Mouse (Mus musculus) cerebellum, adult 2 months (tissue): ENCODE measurements around the gene Rab25.

Experiments used
- CTCF ChIP-seq: fragments of 200-500 bp; IDR thresholded peaks from 2 replicates; pipeline ENCODE4 v1.5.1; 2011; ENCODE audit warnings: low read depth, mild to moderate bottlenecking, control low read depth, low read length, moderate library complexity, borderline replicate concordance; ENCODE audit not compliant: insufficient read depth
- POLR2A ChIP-seq: fragments of 200-500 bp; IDR thresholded peaks from 2 replicates; pipeline ENCODE4 v1.6.1; 2011; ENCODE audit warnings: low read length, control low read depth, borderline replicate concordance; ENCODE audit not compliant: insufficient read depth

- no peak for TF ChIP-seq CTCF
- TF ChIP-seq POLR2A: no peak
These were observed 24.7 kb upstream of the Rab25 start for GRCm38 (mm10) chr3:88572835-88573234.
